Mouse (Mus musculus): ENCODE results near the gene Chrnb1. TPM values are rescaled to one million over a fixed set of nuclear protein-coding genes. Genes with fewer than 3 reads are reported as not detected.

Chrnb1 gene
- polyA plus RNA-seq, 1 experiment: 4.6 TPM

DNA sequence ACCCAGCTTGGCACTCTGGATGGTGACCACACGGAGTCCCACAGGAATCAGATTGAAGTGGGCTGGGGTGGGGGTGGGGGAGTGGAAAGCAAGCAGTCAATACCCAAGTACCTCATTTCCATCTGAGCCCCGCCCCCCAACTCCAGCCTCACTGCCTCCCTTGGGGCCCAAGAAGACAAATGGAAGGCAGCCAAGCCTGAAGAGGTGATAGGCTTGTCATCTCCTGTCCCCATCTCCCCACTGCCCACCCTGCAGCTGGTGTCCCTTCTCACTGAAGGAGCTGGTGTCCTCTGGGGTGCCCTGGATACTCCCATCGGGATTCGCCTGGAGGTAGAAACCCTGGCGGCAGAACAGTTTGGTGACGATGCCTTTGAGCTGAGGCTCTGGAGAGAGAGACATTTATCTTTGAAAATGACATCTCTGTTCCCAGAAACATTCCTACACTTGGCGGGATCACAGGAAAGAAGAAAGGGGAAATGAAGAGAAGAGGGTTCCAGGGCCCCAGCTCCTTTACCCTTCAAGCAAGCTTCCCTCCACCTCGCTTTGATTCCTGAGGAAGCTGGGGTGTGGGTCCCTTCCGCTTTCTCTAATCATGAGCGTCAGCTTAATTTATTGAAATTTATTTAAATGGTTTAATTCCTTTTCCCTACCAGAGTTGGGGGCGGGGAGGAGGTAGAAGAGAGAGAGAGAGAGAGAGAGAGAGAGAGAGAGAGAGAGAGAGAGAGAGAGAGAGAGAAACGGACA, 3.8 kb upstream of the Chrnb1 start:
- TF ChIP-seq POLR2A (IDR thresholded peaks at IDR 0.05; ENCODE audit: low read depth, low read length) (no peak), CTCF (IDR thresholded peaks at IDR 0.05; ENCODE audit: borderline replicate concordance, insufficient read depth, low read length) (no peak)
- Histone ChIP-seq H3K4me1 (ENCODE audit: control insufficient read depth, insufficient read depth, low read length) (peaks cover 7% of the 10 kb centered on the region), H3K4me3 (ENCODE audit: insufficient read depth, low read length) (no peak overlapping the region), H3K27ac (ENCODE audit: insufficient read depth, low read length) (no peak overlapping the region)

DNA sequence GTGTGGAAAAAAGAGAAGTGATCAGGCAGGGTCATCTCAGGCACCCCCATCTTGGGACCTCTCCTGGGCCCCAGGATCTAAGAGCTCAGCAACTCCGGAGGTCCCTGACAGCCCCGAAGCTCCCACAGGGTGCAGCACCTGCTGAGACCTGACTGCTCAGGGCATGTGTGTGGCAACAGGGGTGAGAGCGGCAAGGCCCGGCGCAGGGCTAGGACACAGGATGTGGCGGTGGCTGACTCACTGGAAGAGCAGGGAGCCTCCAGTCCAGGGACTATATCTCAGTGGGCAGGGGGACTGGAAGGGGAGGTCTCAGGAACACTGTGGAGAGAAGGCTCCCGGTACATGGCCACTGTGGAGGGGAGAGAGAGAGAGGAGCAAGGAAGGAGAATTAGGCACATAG, 2.2 kb upstream of the Chrnb1 start:
- Histone ChIP-seq H3K27ac (ENCODE audit: insufficient read depth, low read length) (no peak overlapping the region), H3K4me3 (ENCODE audit: insufficient read depth, low read length) (no peak overlapping the region), H3K4me1 (ENCODE audit: control insufficient read depth, insufficient read depth, low read length) (peaks cover 5% of the 10 kb centered on the region)
- TF ChIP-seq POLR2A (IDR thresholded peaks at IDR 0.05; ENCODE audit: low read depth, low read length) (no peak), CTCF (IDR thresholded peaks at IDR 0.05; ENCODE audit: borderline replicate concordance, insufficient read depth, low read length) (no peak)

DNA sequence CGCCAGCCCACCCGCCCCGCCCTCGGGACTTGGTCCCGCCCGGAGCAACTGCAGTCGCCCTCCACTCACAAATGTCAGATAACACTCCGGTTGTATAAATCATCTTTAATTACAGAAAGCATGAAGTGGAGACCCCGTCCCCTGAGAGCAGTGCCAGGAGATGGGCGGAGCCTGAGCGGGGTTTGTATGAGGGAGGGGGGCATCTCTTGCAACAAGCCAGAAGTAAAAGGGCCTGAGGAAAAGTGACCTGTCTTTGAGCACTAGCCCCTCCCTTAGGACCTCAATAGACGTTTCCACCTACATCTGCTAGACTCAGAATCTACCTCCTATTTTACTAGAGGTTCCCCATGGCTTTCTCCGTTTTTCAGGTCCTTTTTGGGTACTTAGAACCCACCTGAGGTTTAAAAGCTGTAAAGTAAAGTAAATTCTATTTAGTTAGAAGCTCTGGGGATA, 266 bp upstream of the Chrnb1 start:
- TF ChIP-seq CTCF (IDR thresholded peaks at IDR 0.05; ENCODE audit: borderline replicate concordance, insufficient read depth, low read length) (no peak), POLR2A (IDR thresholded peaks at IDR 0.05; ENCODE audit: low read depth, low read length) (no peak)
- H3K4me1 ChIP-seq (ENCODE audit: control insufficient read depth, insufficient read depth, low read length): peaks cover 5% of the 10 kb centered on the region
- no peak overlapping the region for H3K27ac ChIP-seq (ENCODE audit: insufficient read depth, low read length)
- peak overlapping the region; percentile 67; the same call in 1 of the 2 replicates for H3K4me3 ChIP-seq (ENCODE audit: insufficient read depth, low read length)

DNA sequence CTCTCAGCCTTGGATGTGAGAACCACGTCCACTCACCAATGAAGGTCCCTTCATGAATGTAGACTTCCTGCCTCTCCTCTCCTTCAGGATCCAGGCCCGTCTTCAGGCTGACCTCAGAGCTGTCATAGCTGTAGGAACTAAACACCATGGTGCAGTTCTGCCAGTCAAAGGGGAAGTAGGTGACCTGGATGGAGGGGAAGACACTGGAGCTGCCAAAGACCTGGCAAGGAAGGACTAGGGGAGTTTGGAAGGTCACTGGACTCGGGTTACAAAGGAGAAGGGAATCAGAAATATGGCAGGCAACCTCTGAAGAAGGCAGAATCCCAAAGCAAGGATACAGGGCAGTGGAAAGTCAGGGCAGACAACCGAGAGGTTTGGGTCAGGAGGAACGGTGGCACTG, 2.3 kb downstream of the Chrnb1 start:
- Histone ChIP-seq H3K4me3 (ENCODE audit: insufficient read depth, low read length) (no peak overlapping the region), H3K4me1 (ENCODE audit: control insufficient read depth, insufficient read depth, low read length) (no peaks in the 10 kb centered on the region), H3K27ac (ENCODE audit: insufficient read depth, low read length) (no peak overlapping the region)
- no peak for TF ChIP-seq CTCF (IDR thresholded peaks at IDR 0.05; ENCODE audit: borderline replicate concordance, insufficient read depth, low read length)
- TF ChIP-seq POLR2A (IDR thresholded peaks at IDR 0.05; ENCODE audit: low read depth, low read length): no peak

DNA sequence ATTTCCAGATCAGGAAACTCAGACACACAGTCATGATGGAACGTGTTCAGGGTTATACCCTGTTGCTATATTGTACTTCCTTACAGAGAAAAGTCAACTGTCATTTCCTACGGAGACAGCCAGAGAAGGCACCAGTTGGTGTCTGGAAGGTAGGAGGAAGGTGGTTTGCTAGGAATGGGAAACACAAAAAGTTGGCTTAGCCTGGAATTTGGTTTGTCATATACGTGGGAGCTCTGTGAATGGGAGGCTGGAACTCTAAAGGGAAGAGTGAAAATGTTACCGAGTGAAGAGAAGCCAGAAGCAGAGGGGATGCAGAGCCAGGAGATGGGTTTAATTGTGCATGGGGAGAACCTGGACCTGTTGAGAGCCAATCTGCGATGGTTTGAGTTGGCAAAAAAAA, 4.3 kb downstream of the Chrnb1 start:
- TF ChIP-seq CTCF (IDR thresholded peaks at IDR 0.05; ENCODE audit: borderline replicate concordance, insufficient read depth, low read length) (no peak), POLR2A (IDR thresholded peaks at IDR 0.05; ENCODE audit: low read depth, low read length) (no peak)
- Histone ChIP-seq H3K4me3 (ENCODE audit: insufficient read depth, low read length) (no peak overlapping the region), H3K27ac (ENCODE audit: insufficient read depth, low read length) (no peak overlapping the region), H3K4me1 (ENCODE audit: control insufficient read depth, insufficient read depth, low read length) (no peaks in the 10 kb centered on the region)

DNA sequence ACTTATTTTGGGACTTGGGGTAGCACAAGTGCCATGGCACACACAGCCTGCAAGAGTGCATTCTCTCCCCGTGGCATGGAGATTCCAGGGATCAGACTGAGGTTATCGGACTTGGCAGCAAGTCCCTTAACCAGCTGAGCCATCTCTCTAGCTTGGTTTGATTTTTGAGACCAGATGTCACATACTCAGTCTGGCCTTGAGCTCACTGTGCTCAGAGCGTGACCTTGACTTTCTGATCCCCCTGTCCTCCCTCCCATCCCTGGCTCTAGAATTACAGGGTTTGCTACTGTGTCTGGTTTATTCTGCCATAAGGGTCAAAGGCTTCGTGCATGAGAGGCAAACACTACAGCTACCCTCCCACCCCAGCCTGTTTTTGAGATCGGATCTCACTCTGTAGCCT, 6.3 kb downstream of the Chrnb1 start:
- Histone ChIP-seq H3K4me3 (ENCODE audit: insufficient read depth, low read length) (no peak overlapping the region), H3K4me1 (ENCODE audit: control insufficient read depth, insufficient read depth, low read length) (no peaks in the 10 kb centered on the region), H3K27ac (ENCODE audit: insufficient read depth, low read length) (no peak overlapping the region)
- TF ChIP-seq POLR2A (IDR thresholded peaks at IDR 0.05; ENCODE audit: low read depth, low read length) (no peak), CTCF (IDR thresholded peaks at IDR 0.05; ENCODE audit: borderline replicate concordance, insufficient read depth, low read length) (no peak)

DNA sequence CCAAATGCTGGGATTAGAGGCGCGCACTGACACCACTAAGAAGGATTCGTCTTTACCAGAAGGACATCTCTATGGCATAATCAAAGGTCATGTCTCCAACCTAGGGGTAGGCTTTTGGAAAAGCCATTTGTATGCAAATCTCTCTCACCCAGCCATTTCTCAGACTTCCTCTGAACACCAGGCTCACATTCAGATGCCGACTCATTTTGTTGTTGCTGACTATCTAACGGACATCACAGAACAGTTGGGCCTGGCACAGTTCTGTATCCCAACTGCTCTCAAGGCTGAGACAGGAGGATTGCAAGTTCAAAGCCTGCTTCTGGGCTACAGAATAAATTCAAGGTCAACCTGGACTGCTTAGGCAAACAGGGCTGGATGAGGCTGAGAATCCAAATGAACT, 8.4 kb downstream of the Chrnb1 start:
- Histone ChIP-seq H3K4me3 (ENCODE audit: insufficient read depth, low read length) (no peak overlapping the region), H3K27ac (ENCODE audit: insufficient read depth, low read length) (no peak overlapping the region), H3K4me1 (ENCODE audit: control insufficient read depth, insufficient read depth, low read length) (no peaks in the 10 kb centered on the region)
- TF ChIP-seq CTCF (IDR thresholded peaks at IDR 0.05; ENCODE audit: borderline replicate concordance, insufficient read depth, low read length): no peak
- TF ChIP-seq POLR2A (IDR thresholded peaks at IDR 0.05; ENCODE audit: low read depth, low read length): no peak

DNA sequence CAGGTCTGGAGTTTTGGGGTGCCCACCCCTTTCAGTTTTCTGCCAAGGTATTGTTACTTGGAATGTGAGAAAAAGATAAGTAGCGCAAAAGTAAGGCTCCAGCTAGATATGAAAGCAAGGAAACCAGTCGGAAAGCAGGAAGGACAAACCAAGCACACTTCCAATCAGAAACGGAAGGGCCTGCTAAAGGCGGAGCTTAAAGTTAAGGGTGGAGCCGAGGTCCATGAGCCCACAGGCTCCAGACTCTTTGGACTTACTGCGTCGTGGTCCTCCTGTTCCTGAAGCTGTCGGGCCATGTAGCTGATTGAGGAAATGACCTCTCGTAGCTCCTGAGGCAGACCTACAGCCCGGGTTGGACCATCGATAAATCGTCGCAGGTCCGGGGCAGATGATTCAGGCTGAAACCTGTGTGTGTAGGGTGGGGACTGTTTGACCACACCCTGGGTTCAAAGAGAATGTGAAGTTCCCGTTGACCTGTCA, 10.9 kb downstream of the Chrnb1 start:
- Histone ChIP-seq H3K27ac (ENCODE audit: insufficient read depth, low read length) (no peak overlapping the region), H3K4me1 (ENCODE audit: control insufficient read depth, insufficient read depth, low read length) (no peaks in the 10 kb centered on the region), H3K4me3 (ENCODE audit: insufficient read depth, low read length) (no peak overlapping the region)
- TF ChIP-seq CTCF (IDR thresholded peaks at IDR 0.05; ENCODE audit: borderline replicate concordance, insufficient read depth, low read length): no peak
- peak; percentile 21; the same call in 1 of the 2 replicates for TF ChIP-seq POLR2A (IDR thresholded peaks at IDR 0.05; ENCODE audit: low read depth, low read length)

DNA sequence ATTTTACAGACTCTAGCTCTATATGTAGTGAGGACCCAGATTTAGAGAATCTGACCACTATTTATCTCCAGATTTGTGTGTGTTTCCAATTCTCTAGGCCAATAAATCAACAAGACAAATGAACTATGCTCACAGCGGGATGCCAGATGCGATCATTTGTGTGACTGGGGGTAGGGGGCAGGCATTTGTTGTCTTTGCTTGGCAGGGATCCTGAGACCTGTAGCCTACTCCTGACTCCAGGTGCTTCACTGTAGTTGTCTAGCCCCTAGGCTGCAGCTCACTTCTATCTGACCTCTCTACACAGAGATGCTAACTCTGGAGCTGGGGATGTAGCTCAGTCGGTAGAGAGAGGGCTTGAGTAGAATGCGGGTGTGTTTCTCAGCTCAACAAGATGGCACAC, 13.9 kb downstream of the Chrnb1 start:
- Histone ChIP-seq H3K27ac (ENCODE audit: insufficient read depth, low read length) (no peak overlapping the region), H3K4me3 (ENCODE audit: insufficient read depth, low read length) (no peak overlapping the region), H3K4me1 (ENCODE audit: control insufficient read depth, insufficient read depth, low read length) (no peaks in the 10 kb centered on the region)
- TF ChIP-seq POLR2A (IDR thresholded peaks at IDR 0.05; ENCODE audit: low read depth, low read length) (no peak), CTCF (IDR thresholded peaks at IDR 0.05; ENCODE audit: borderline replicate concordance, insufficient read depth, low read length) (no peak)

DNA sequence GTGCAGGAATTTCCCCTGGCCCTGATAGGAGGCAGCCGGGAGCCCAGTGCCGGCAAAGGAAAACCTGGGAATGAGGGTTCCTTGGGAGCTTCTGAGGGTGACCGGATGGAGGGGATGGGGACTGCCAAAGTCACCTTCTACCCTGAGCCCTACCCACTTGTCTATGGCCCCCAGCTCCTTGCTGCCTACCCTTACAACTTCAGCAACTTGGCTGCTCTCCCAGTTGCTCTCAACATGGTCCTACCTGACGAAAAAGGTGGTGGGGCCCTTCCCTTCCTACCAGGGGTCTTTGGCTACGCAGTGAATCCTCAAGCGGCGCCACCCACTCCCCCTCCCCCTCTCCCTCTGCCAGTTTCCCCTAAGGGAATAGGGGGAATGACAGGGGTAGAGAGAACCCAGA, 16.8 kb downstream of the Chrnb1 start:
- H3K4me3 ChIP-seq (ENCODE audit: insufficient read depth, low read length): no peak overlapping the region
- H3K27ac ChIP-seq (ENCODE audit: insufficient read depth, low read length): no peak overlapping the region
- no peaks in the 10 kb centered on the region for H3K4me1 ChIP-seq (ENCODE audit: control insufficient read depth, insufficient read depth, low read length)
- TF ChIP-seq CTCF (IDR thresholded peaks at IDR 0.05; ENCODE audit: borderline replicate concordance, insufficient read depth, low read length) (no peak), POLR2A (IDR thresholded peaks at IDR 0.05; ENCODE audit: low read depth, low read length) (no peak)
